Mouse (Mus musculus) CH12.LX (cell line): ENCODE results near the gene Aim2. TPM values are rescaled to one million over a fixed set of nuclear protein-coding genes. Genes with fewer than 3 reads are reported as not detected.
"Not testable (repeated sequence)": the region's sequence is repeated elsewhere in the genome, so short reads cannot be mapped to it uniquely, and the experiment has no call there.

Source experiments
- DNase-seq: peaks from one replicate; pipeline ENCODE4 v3.0.0-alpha.2; 2013; ENCODE audit errors: extremely low read depth
- H3K27ac ChIP-seq: 2 replicates; pipeline ENCODE4 v1.5.1; 2012; ENCODE audit warnings: low read depth, mild to moderate bottlenecking, control low read depth, moderate library complexity; ENCODE audit not compliant: insufficient read depth
- H3K27me3 ChIP-seq: replicated peaks from 2 replicates; pipeline ENCODE3; 2012; ENCODE audit warnings: inconsistent platforms
- H3K36me3 ChIP-seq, 2 experiments: replicated peaks in 1 of 2; 2 replicates each; pipeline versions ENCODE3 to v1.6.1; 2012; ENCODE audit warnings: inconsistent platforms in 1 of 2, low read length in 1 of 2, mild to moderate bottlenecking in 1 of 2, mixed read lengths in 1 of 2, moderate library complexity in 1 of 2; ENCODE audit not compliant: control insufficient read depth in 1 of 2, insufficient read depth in 1 of 2
- H3K4me1 ChIP-seq, 2 experiments: 2 replicates each; pipeline ENCODE4 v1.6.1; 2012; ENCODE audit warnings: inconsistent platforms in 1 of 2, moderate library complexity in 1 of 2; ENCODE audit not compliant: insufficient read depth in 2 of 2, control insufficient read depth in 1 of 2
- H3K4me2 ChIP-seq: 2 replicates; pipeline ENCODE4 v1.6.1; 2012; ENCODE audit warnings: low read depth, mild to moderate bottlenecking, control low read depth; ENCODE audit not compliant: poor library complexity, insufficient read depth, severe bottlenecking
- H3K4me3 ChIP-seq, 3 experiments: fragments of 150-350 bp in 1 of 3; sonication (generic) in 1 of 3; replicated peaks in 1 of 3; 2 replicates each; pipeline versions ENCODE3 to v1.5.1; 2011 to 2012; ENCODE audit warnings: low read depth in 2 of 3, low read length in 2 of 3, mild to moderate bottlenecking in 2 of 3, moderate library complexity in 2 of 3, control low read depth in 1 of 3, improper control_type of control experiment in 1 of 3, inconsistent platforms in 1 of 3, mixed read lengths in 1 of 3; ENCODE audit not compliant: poor library complexity in 1 of 3
- H3K79me2 ChIP-seq: replicated peaks from 2 replicates; pipeline ENCODE4 v1.6.1; 2012; ENCODE audit warnings: mild to moderate bottlenecking, moderate library complexity; ENCODE audit not compliant: control insufficient read depth, poor library complexity, insufficient read depth, severe bottlenecking; ENCODE audit errors: extremely low read depth
- H3K9ac ChIP-seq: 2 replicates; pipeline ENCODE4 v1.6.1; 2012; ENCODE audit warnings: low read depth, mild to moderate bottlenecking, control low read depth, moderate library complexity; ENCODE audit not compliant: insufficient read depth
- H3K9me3 ChIP-seq: replicated peaks from 2 replicates; pipeline ENCODE3; 2012; ENCODE audit warnings: low read length, inconsistent platforms, mixed read lengths
- CHD1 ChIP-seq: IDR thresholded peaks from 2 replicates; pipeline ENCODE4 v1.6.1; 2012; ENCODE audit warnings: low read depth, low read length, improper control_type of control experiment, inconsistent platforms
- HCFC1 ChIP-seq: IDR thresholded peaks from 2 replicates; pipeline ENCODE4 v1.6.1; 2012; ENCODE audit warnings: low read depth, mild to moderate bottlenecking, inconsistent platforms, low read length, improper control_type of control experiment
- JUND ChIP-seq: conservative IDR thresholded peaks from 2 replicates; pipeline ENCODE4 v1.6.1; 2011; ENCODE audit warnings: low read depth, low read length, improper control_type of control experiment
- KAT2A ChIP-seq: IDR thresholded peaks from 2 replicates; pipeline ENCODE4 v1.6.1; 2012; ENCODE audit warnings: low read length, improper control_type of control experiment, inconsistent platforms; ENCODE audit not compliant: insufficient replicate concordance
- MEF2A ChIP-seq: IDR thresholded peaks from 2 replicates; pipeline ENCODE4 v1.6.1; 2014; ENCODE audit warnings: low read depth, mild to moderate bottlenecking, inconsistent platforms, low read length, improper control_type of control experiment, borderline replicate concordance
- UBTF ChIP-seq: IDR thresholded peaks from 2 replicates; pipeline ENCODE4 v1.6.1; 2012; ENCODE audit warnings: low read depth, mild to moderate bottlenecking, inconsistent platforms, low read length, improper control_type of control experiment, moderate library complexity
- ZC3H11A ChIP-seq: IDR thresholded peaks from 2 replicates; pipeline ENCODE4 v1.6.1; 2012; ENCODE audit warnings: low read depth, mild to moderate bottlenecking, inconsistent platforms, low read length, improper control_type of control experiment
- dilution Hi-C: fragments of 300-500 bp; cut with MboI; formaldehyde crosslinking; loops from 2 replicates; pipeline ENCODE4 v1.14.3; 2020; ENCODE audit warnings: low sequenced_read_pairs; ENCODE audit not compliant: extremely low pct_unique_long_range_greater_than_20kb, extremely low pct_ligation_motif_present
- in situ Hi-C: fragments of 300-500 bp; cut with MboI; formaldehyde crosslinking; loops from 3 replicates; pipeline ENCODE4 v1.14.3; 2019; ENCODE audit warnings: low sequenced_read_pairs, low pct_ligation_motif_present, low pct_unique_long_range_greater_than_20kb, mixed read lengths
- polyA plus RNA-seq: library from polyadenylated mRNA; unstranded; fragments of >175 nt; gene quantifications from 2 replicates; pipeline ENCODE4 v1.2.1, GENCODE M21; 2012; ENCODE audit warnings: low read depth; ENCODE audit not compliant: insufficient read length
- total RNA-seq, 2 experiments: library from RNA; depleted of rRNA; stranded (reverse); fragments of 300-350 nt in 1 of 2; fragments of >200 nt in 1 of 2; gene quantifications; 2 replicates each; pipeline ENCODE4 v1.2.3; 2012 to 2014

Aim2 gene
- total RNA-seq (2012; rRNA removed): 59.7 and 59.8 TPM in 2 replicates
- 117 and 130 TPM in 2 replicates for total RNA-seq (2014; rRNA removed)
- 83.7 and 87.0 TPM in 2 replicates for polyA plus RNA-seq

DNA sequence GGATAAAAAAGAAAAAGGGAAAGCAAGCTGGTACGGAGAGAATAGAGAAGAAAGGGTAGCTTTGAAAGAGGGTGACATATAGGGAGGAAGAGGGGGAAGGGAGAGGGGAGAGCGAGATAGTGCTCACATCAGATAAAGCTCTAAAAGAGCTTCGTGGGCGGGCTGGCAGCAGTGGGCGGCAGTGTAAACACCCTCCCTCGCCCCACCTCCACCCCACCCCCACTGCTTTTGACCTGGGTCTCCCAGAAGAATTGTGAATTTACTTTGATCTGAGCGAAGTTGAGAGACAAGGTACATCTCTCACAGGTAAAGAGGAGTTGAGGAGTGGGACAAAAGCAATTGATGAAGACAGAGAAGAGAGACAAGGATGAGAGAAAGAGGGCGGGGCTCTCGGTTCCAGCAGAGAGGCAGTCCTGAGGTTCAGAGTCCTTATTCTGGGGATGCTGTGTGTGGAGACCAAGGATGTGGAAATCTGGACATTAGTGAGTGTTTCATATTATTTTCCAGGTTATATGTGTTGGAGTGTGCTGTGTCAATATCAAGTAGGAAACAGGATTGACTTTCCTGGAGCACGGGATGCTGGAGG, at the start of gene Aim2:
Aim2 (plus strand) TSS at position 508 of the 586 bp plus-strand sequence.
- dilution Hi-C loops: no loop called here
- DNase-seq: no peak
- H3K27ac ChIP-seq: no peak within 1 kb of the TSS

DNA sequence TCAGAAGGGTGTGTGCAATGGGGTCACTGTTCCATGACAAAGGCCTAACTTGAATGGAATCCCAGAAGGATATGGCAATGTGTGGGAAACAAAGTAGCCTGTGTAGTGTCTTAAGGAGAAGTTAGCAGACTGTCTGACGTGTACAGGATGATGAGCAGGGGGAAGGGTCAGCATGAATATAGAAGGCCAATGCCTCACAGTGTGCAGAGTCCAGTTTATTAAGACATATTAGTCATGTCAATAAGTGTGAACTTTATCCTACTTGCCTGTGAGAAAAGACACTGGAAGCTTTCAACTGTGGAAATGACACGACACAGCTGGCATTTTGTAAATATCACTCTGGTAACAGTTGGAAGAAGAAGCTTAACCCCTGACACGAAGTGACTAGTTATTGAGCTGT, 47.9 kb upstream of the Aim2 start:
- H3K4me3 ChIP-seq, H3K27ac ChIP-seq, H3K9me3 ChIP-seq, H3K79me2 ChIP-seq, dilution Hi-C loops, DNase-seq, H3K27me3 ChIP-seq, H3K36me3 ChIP-seq, H3K4me2 ChIP-seq, H3K9ac ChIP-seq, in situ Hi-C loops: not testable (repeated sequence)
- peaks cover 0 to 17% of the 10 kb centered on the region in 2 experiments; a peak in 2 of 4 replicates for H3K4me1 ChIP-seq

More for the DNA sequence above, at the start of gene Aim2:
- no peaks in the 10 kb centered on the region for H3K79me2 ChIP-seq
- H3K4me1 ChIP-seq: peaks cover 4 to 12% of the 10 kb centered on the region in 2 experiments
- in situ Hi-C loops: no loop called here
- no peak within 1 kb of the TSS for H3K9ac ChIP-seq
- H3K4me3 ChIP-seq: no peak within 1 kb of the TSS
- no peaks in the 10 kb centered on the region for H3K27me3 ChIP-seq
- no peaks in the 10 kb centered on the region for H3K9me3 ChIP-seq
- H3K4me2 ChIP-seq: peak within 1 kb of the TSS; percentile 97
- no peaks in the 10 kb centered on the region for H3K36me3 ChIP-seq
- no peak for TF ChIP-seq HCFC1
- TF ChIP-seq JUND: no peak
- no peak for TF ChIP-seq CHD1
- TF ChIP-seq MEF2A: no peak
- no peak for TF ChIP-seq UBTF
- no peak for TF ChIP-seq KAT2A
- no peak for TF ChIP-seq ZC3H11A
- TF ChIP-seq, all 38 proteins: peak for 0

DNA sequence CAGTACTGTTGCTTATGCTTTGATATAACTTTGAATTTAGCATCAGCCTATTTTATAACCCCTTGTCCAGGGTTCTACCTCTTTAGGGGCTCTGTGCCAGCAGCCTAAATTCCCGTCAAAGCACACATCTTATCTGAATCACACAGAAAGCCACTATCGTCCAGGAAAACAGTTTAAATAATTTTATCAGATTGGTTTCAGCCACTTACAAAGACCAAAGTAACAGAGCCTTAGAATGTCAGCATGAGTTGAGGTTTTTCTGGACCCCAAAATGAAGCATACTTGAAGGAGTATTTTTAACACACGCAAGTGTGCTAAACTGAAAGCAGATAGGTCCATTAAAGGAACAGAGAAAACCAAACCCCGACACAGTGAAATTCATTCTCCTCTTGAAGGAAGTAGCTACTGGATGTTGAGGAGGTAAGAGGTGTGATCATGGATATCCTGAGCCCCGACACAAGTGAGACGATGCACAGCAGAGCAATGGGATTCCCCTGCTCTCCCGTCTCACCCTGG, 37.1 kb upstream of the Aim2 start:
- H3K27ac ChIP-seq, H3K4me3 ChIP-seq, in situ Hi-C loops, H3K9ac ChIP-seq, H3K36me3 ChIP-seq, H3K79me2 ChIP-seq, DNase-seq, dilution Hi-C loops, H3K4me1 ChIP-seq, H3K27me3 ChIP-seq, H3K9me3 ChIP-seq: not testable (repeated sequence)
- H3K4me2 ChIP-seq: peak overlapping the region; percentile 61; the same call in 1 of the 2 replicates
